ENCODE assay signal across 18 mouse cellular contexts in the genomic region with DNA sequence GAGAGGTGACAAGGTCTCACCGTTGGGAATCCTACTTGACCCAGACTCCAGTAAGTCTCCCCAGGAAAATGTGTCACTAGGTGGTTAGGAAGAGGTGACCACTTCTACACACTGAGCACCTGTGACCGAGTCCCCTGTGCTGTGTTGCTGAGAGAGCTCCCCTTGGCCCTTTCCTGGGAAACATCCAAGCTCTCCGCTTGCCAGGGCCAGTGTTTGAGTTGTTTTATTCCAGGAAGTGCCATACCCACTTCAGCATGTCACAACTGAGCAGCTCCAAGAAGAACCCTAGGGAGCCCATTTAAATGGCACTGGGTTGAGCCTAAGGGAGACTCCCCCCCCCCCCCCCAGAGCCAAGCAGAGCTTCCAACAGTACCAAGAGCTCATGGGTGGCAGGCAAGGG. TPM values are rescaled to one million over a fixed set of nuclear protein-coding genes. Genes with fewer than 3 reads are reported as not detected.
A peak's percentile ranks its signal among the peaks of the same experiment; 100 is the strongest.
DNase-seq lines count a peak whose midpoint lies in the region; ATAC-seq and TF ChIP-seq lines count a peak whose summit lies in the region.
"Had no signal": no experiment of that assay in that cellular context is flagged by ENCODE, and none has a peak within 500 bp of the region (broad histone marks: within the 10 kb centered on the region; RNA-seq: fewer than 3 reads in every experiment).

No protein-coding gene starts in this region.

- peak; percentile 29 to 35 for DNase-seq in heart, adult 2 months
- DNase-seq in heart, postnatal 25 days (ENCODE audit: low spot score): no peak
- DNase-seq in adrenal gland, postnatal 25 days: peak; percentile 27
- DNase-seq in lung, postnatal 4 days: peak; percentile 29 to 59
- no peak for DNase-seq in cerebellum, adult 11 months
- DNase-seq in thymus, postnatal 4 days: no peak
- DNase-seq: cerebellum, adult 11-12 months; cerebellum, postnatal 36 days; gastrocnemius, adult 2 months; liver, postnatal 0 days had no signal

- H3K9ac ChIP-seq in heart, adult 2 months (ENCODE audit: low read depth, low read length): no peak overlapping the region
- no peak overlapping the region for H3K9ac ChIP-seq in lung, embryonic 15.5 days
- H3K9ac ChIP-seq: liver, postnatal 0 days had no signal

- H3K4me2 ChIP-seq in lung, embryonic 15.5 days: no peak overlapping the region

- ATAC-seq in lung, embryonic 15.5 days (ENCODE audit: borderline replicate concordance, extremely low read depth, low FRiP score, low TSS enrichment): 0 out of 2 replicates have a peak, but pooled peaks have one; percentile 17
- ATAC-seq: inflammation-experienced regulatory T-cells, adult 6 months; liver, postnatal 0 days had no signal

- no peak for TF ChIP-seq POLR2A in heart, adult 2 months (IDR thresholded peaks at IDR 0.05; ENCODE audit: insufficient read depth, low read depth, low read length)

- no peaks in the 10 kb centered on the region for H3K36me3 ChIP-seq in heart, adult 2 months (ENCODE audit: control insufficient read depth, insufficient read depth, low read length)
- H3K36me3 ChIP-seq in lung, embryonic 15.5 days: no peaks in the 10 kb centered on the region
- H3K36me3 ChIP-seq: hindbrain, embryonic 13.5 days; limb, embryonic 10.5 days had no signal

- H3K27me3 ChIP-seq in heart, adult 2 months (ENCODE audit: control insufficient read depth, insufficient read depth, low read length): no peaks in the 10 kb centered on the region
- peaks cover 21% of the 10 kb centered on the region for H3K27me3 ChIP-seq in lung, embryonic 15.5 days

- intact Hi-C loops in heart, adult 2 months (cut with DNase I): loop anchor here (2.0 kb wide), 1 partner anchor 22 kb away; a partner anchor contains a TSS
- intact Hi-C loops in heart, postnatal 25 days (cut with DNase I): no loop called here

- no peak for TF ChIP-seq CTCF in heart, adult 2 months (IDR thresholded peaks at IDR 0.05)

- H3K27ac ChIP-seq in heart, adult 2 months: no peak overlapping the region; the same call in 1 of the 2 replicates
- H3K27ac ChIP-seq in lung, embryonic 15.5 days: peak overlapping the region; percentile 69; the same call in 1 of the 2 replicates
- H3K27ac ChIP-seq: hindbrain, embryonic 13.5 days had no signal

- no peaks in the 10 kb centered on the region for H3K9me3 ChIP-seq in lung, embryonic 15.5 days
- H3K9me3 ChIP-seq: hindbrain, embryonic 13.5 days; limb, embryonic 10.5 days had no signal

- TF ChIP-seq EP300 in heart, adult 2 months (IDR thresholded peaks at IDR 0.05; ENCODE audit: insufficient read depth, low read depth, low read length): no peak

- H3K79me2 ChIP-seq in heart, adult 2 months (replicated peaks; ENCODE audit: control insufficient read depth, insufficient read depth, low read length): no peaks in the 10 kb centered on the region

- peaks cover 10% of the 10 kb centered on the region; the same call in 1 of the 2 replicates for H3K4me1 ChIP-seq in heart, adult 2 months (ENCODE audit: control insufficient read depth, insufficient read depth, low read length)
- H3K4me1 ChIP-seq in lung, embryonic 15.5 days: peaks cover 30% of the 10 kb centered on the region

- WGBS in heart, adult 2 months: 70% methylated on average over 3 of the region's 3 CpGs
- WGBS in lung, embryonic 15.5 days: 49% methylated on average over 3 of the region's 3 CpGs

- no peak overlapping the region for H3K4me3 ChIP-seq in heart, adult 2 months
- no peak overlapping the region for H3K4me3 ChIP-seq in lung, embryonic 15.5 days

RNA-seq across cellular contexts. Expression of a gene that starts 21.8 kb away (rescaled TPM):
- 10 to 100 TPM; 66.3 to 66.8 TPM for total RNA-seq in heart, adult 2 months (2021)
- 33.9 and 41.2 TPM in 2 replicates for polyA plus RNA-seq in heart, adult 2 months (2012; rRNA removed)
- total RNA-seq in heart, postnatal 25 days (2021): 10 to 100 TPM; 63.9 to 70.1 TPM
- total RNA-seq in adrenal gland, postnatal 25 days (2021): 107 and 153 TPM in 2 replicates
- 171 and 188 TPM in 2 replicates for polyA plus RNA-seq in lung, embryonic 15.5 days (2015; fragmentation: Nextera tagmentation; extraction: Ambion mirVana)

RNA-seq across cellular contexts. Expression of a gene that starts 31.3 kb away (rescaled TPM):
- total RNA-seq in heart, adult 2 months (2021): under 1 TPM in 1 of 2 experiments, not detected in 1; 0.07 TPM
- polyA plus RNA-seq in heart, adult 2 months (2012; rRNA removed): 0.14 and 0.15 TPM in 2 replicates
- total RNA-seq in heart, postnatal 25 days (2021): not detected
- total RNA-seq in adrenal gland, postnatal 25 days (2021): 0.21 and 0.24 TPM in 2 replicates
- polyA plus RNA-seq in lung, embryonic 15.5 days (2015; fragmentation: Nextera tagmentation; extraction: Ambion mirVana): 0.06 TPM in 1 of 2 replicates, not detected in the other
- total RNA-seq: heart, postnatal 14 days; liver, adult 2 months had no signal
- polyA plus RNA-seq: C2C12; inflammation-experienced regulatory T-cells, adult 6 months; large intestine, adult 2 months; limb, embryonic 10.5 days; liver, adult 2 months; liver, postnatal 0 days had no signal

RNA-seq across cellular contexts. Expression of a gene that starts 53.5 kb away (rescaled TPM):
- total RNA-seq in heart, adult 2 months (2021): 100 to 1,000 TPM; 166 to 197 TPM
- 82.7 and 134 TPM in 2 replicates for polyA plus RNA-seq in heart, adult 2 months (2012; rRNA removed)
- 100 to 1,000 TPM; 142 to 152 TPM for total RNA-seq in heart, postnatal 25 days (2021)
- total RNA-seq in adrenal gland, postnatal 25 days (2021): 181 and 195 TPM in 2 replicates
- polyA plus RNA-seq in lung, embryonic 15.5 days (2015; fragmentation: Nextera tagmentation; extraction: Ambion mirVana): 242 and 243 TPM in 2 replicates

Comparison
In these comparisons a context has a peak if more than half of its experiments do, and no peak if none do; other contexts are left out.
1. DNase-seq: peak in heart, adult 2 months (2 of 2), adrenal gland, postnatal 25 days (single experiment) and lung, postnatal 4 days (2 of 2); none in heart, postnatal 25 days (single experiment), cerebellum, adult 11 months (single experiment) and thymus, postnatal 4 days (single experiment).